Mouse (Mus musculus) right cerebral cortex, adult 18-20 months (tissue): ENCODE measurements at regions not wholly inside any gene's neighbourhood (a gene's known extent, or its start where the extent isn't known, plus 50 kb on each side); places are given as distances from the start of the nearest gene placed in this dataset.
A peak's percentile ranks its signal among the peaks of the same experiment; 100 is the strongest.

Experiments
- DNase-seq: peaks from one replicate; pipeline ENCODE4 v3.0.0; 2022; ENCODE audit warnings: mixed read lengths

- no peak for DNase-seq
Observed at GRCm38 (mm10) chr12:110332616-110333154, 53.8 kb downstream of the Dio3 start.

GRCm38 (mm10) chr12:110334609-110335008 lies 55.7 kb downstream of the Dio3 start:
- no peak for DNase-seq

GRCm38 (mm10) chr12:110344280-110344827 lies 65.5 kb downstream of the Dio3 start:
- DNase-seq: no peak

GRCm38 (mm10) chr12:110349621-110350020 lies 70.8 kb downstream of the Dio3 start:
- no peak for DNase-seq

- DNase-seq: no peak
Observed at GRCm38 (mm10) chr12:110355851-110356250, 77.0 kb downstream of the Dio3 start.

GRCm38 (mm10) chr12:110367102-110367501 lies 79.8 kb upstream of the Ppp2r5c start:
- no peak for DNase-seq

GRCm38 (mm10) chr12:110367822-110368221 lies 79.1 kb upstream of the Ppp2r5c start:
- DNase-seq: no peak

GRCm38 (mm10) chr12:110371886-110372690 lies 74.8 kb upstream of the Ppp2r5c start:
- no peak for DNase-seq

- no peak for DNase-seq
Observed at GRCm38 (mm10) chr12:110372986-110373385, 73.9 kb upstream of the Ppp2r5c start.

- peak; percentile 87 for DNase-seq
Observed at GRCm38 (mm10) chr12:110373408-110374065, 73.4 kb upstream of the Ppp2r5c start.

GRCm38 (mm10) chr12:110375139-110375538 lies 71.8 kb upstream of the Ppp2r5c start:
- DNase-seq: no peak

- no peak for DNase-seq
Observed at GRCm38 (mm10) chr12:110376062-110376837, 70.7 kb upstream of the Ppp2r5c start.

- no peak for DNase-seq
Observed at GRCm38 (mm10) chr12:110376838-110377150, 70.1 kb upstream of the Ppp2r5c start.

GRCm38 (mm10) chr12:110377306-110377705 lies 69.6 kb upstream of the Ppp2r5c start:
- no peak for DNase-seq

- no peak for DNase-seq
Observed at GRCm38 (mm10) chr12:110377734-110378133, 69.2 kb upstream of the Ppp2r5c start.

- DNase-seq: no peak
Observed at GRCm38 (mm10) chr12:110378302-110378701, 68.6 kb upstream of the Ppp2r5c start.

- no peak for DNase-seq
Observed at GRCm38 (mm10) chr12:110379721-110380120, 67.2 kb upstream of the Ppp2r5c start.

- DNase-seq: peak; percentile 61
Observed at GRCm38 (mm10) chr12:110380831-110381750, 65.8 kb upstream of the Ppp2r5c start.

- DNase-seq: no peak
Observed at GRCm38 (mm10) chr12:110385031-110385430, 61.9 kb upstream of the Ppp2r5c start.

- DNase-seq: no peak
Observed at GRCm38 (mm10) chr12:110385801-110386599, 60.9 kb upstream of the Ppp2r5c start.

GRCm38 (mm10) chr12:110387056-110387455 lies 59.9 kb upstream of the Ppp2r5c start:
- no peak for DNase-seq
